11 mouse cellular contexts compared by ENCODE assay signal in the genomic region with DNA sequence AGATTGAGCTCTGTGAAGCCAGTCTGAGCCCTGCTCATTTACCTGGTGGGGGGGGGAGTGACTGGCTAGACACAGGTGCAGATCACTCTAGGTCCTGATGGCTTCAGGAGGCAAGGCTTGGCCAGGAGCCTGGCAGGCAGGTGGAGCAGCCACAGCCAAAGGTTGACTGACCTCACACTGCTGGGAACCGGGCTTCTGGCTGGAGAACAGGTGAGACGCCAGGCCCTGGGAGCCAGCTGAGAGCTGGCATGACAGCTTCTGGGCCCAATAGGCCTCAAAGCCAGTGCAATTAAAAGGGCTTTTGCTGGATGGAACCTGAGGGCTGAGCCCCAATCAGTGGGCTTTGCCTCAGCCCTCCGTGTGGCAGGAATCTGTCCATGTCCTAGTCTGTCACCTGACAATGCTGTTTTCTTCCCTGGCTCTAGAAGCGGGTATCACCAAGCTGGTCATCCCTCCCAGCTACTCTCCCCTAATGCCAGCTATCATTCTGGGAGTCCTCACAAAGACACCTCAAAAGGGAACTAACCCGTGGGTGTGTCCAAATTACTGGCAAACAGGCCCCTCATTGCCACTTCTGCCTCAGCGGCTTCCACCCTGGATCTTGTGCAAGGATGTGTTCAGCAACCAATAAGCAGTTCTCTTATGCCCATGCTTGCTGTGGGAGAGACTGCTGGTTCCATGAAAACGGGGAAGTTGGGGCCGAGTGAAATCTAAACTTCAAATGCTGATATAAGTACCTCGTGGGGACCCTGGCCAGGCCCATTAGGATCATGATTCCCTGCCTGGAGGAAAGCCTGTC. TPM values are rescaled to one million over a fixed set of nuclear protein-coding genes. Genes with fewer than 3 reads are reported as not detected.
A peak's percentile ranks its signal among the peaks of the same experiment; 100 is the strongest.
DNase-seq lines count a peak whose midpoint lies in the region; TF ChIP-seq lines count a peak whose summit lies in the region.
"Had no signal": no experiment of that assay in that cellular context is flagged by ENCODE, and none has a peak within 500 bp of the region (broad histone marks: within the 10 kb centered on the region; RNA-seq: fewer than 3 reads in every experiment).

No protein-coding gene starts in this region.

- H3K36me3 ChIP-seq in liver, adult 2 months (ENCODE audit: control insufficient read depth, insufficient read depth, low read length): no peaks in the 10 kb centered on the region; the same call in 1 of the 2 replicates

- H3K27me3 ChIP-seq in liver, adult 2 months (ENCODE audit: control insufficient read depth, insufficient read depth, low read length): no peaks in the 10 kb centered on the region
- H3K27me3 ChIP-seq: embryonic facial prominence, embryonic 12.5 days; Patski had no signal

- H3K4me3 ChIP-seq in liver, adult 2 months (ENCODE audit: insufficient read depth, low read depth, low read length): no peak overlapping the region
- H3K4me3 ChIP-seq: embryonic facial prominence, embryonic 12.5 days had no signal

- peak; percentile 20 to 43 for DNase-seq in spleen, postnatal 36 days (ENCODE audit: low spot score in 2 of 2)
- DNase-seq in spleen, adult 18-20 months: no peak
- peak; percentile 70 to 77 for DNase-seq in cerebellum, postnatal 36 days
- DNase-seq in liver, adult 2 months (ENCODE audit: extremely low read depth, low read depth, low spot score): peak; percentile 86
- peak; percentile 51 for DNase-seq in skeletal muscle tissue, adult 2 months (ENCODE audit: low read depth, low spot score)
- no peak for DNase-seq in frontal cortex, postnatal 25 days (ENCODE audit: low spot score in 2 of 2)
- no peak for DNase-seq in retina, embryonic 14.5 days (ENCODE audit: low spot score)
- DNase-seq in urinary bladder, postnatal 10 days (ENCODE audit: low spot score): no peak
- DNase-seq: gastrocnemius, postnatal 10 days had no signal

- H3K4me1 ChIP-seq in liver, adult 2 months (ENCODE audit: control insufficient read depth, insufficient read depth, low read length): peaks cover 8% of the 10 kb centered on the region
- H3K4me1 ChIP-seq: embryonic facial prominence, embryonic 12.5 days had no signal

- no peaks in the 10 kb centered on the region for H3K79me2 ChIP-seq in liver, adult 2 months (ENCODE audit: control insufficient read depth, insufficient read depth, low read length)

- no peak overlapping the region for H3K9ac ChIP-seq in liver, adult 2 months (ENCODE audit: low read depth, low read length)
- H3K9ac ChIP-seq: embryonic facial prominence, embryonic 12.5 days had no signal

- WGBS in liver, adult 2 months: 57% methylated on average over 9 of the region's 9 CpGs

- no peak for TF ChIP-seq POLR2A in liver, adult 2 months (IDR thresholded peaks at IDR 0.05; ENCODE audit: extremely low read depth, insufficient read depth, low read length)

- no peak overlapping the region; the same call in 1 of the 2 replicates for H3K27ac ChIP-seq in liver, adult 2 months (replicated peaks; ENCODE audit: insufficient read depth, low read depth, low read length)
- H3K27ac ChIP-seq: embryonic facial prominence, embryonic 12.5 days had no signal

- TF ChIP-seq CTCF in liver, adult 2 months (IDR thresholded peaks at IDR 0.05; ENCODE audit: low read depth, low read length): peak; percentile 14; the same call in 1 of the 2 replicates

RNA-seq across cellular contexts. Expression of a gene that starts 36.9 kb away (rescaled TPM):
- total RNA-seq in liver, adult 2 months (2014; rRNA removed): 4.3 and 5.4 TPM in 2 replicates
- 5.3 and 7.0 TPM in 2 replicates for polyA plus RNA-seq in liver, adult 2 months (2012; rRNA removed)

Comparison
In these comparisons a context has a peak if more than half of its experiments do, and no peak if none do; other contexts are left out.
1. DNase-seq: peak in spleen, postnatal 36 days (2 of 2), cerebellum, postnatal 36 days (2 of 2), liver, adult 2 months (single experiment) and skeletal muscle tissue, adult 2 months (single experiment); none in spleen, adult 18-20 months (0 of 2), frontal cortex, postnatal 25 days (0 of 2), retina, embryonic 14.5 days (single experiment) and urinary bladder, postnatal 10 days (single experiment).